Mouse (Mus musculus) heart, embryonic 13.5 days (tissue): ENCODE measurements around the gene Kif5c. TPM values are rescaled to one million over a fixed set of nuclear protein-coding genes. Genes with fewer than 3 reads are reported as not detected.
A peak's percentile ranks its signal among the peaks of the same experiment; 100 is the strongest.

Experiments
- ATAC-seq: fragments of 200-750 bp; cut with Nextera tagmentation; 2 replicates; pipeline ENCODE4 v1.8.0; 2017; ENCODE audit warnings: moderate TSS enrichment; ENCODE audit not compliant: insufficient number of reproducible peaks, low FRiP score, low TSS enrichment; ENCODE audit errors: extremely low read depth
- H3K27ac ChIP-seq: fragments of 300-500 bp; sonication (generic); replicated peaks from 2 replicates; pipeline ENCODE4 v1.5.1; 2015; ENCODE audit warnings: moderate library complexity, mild to moderate bottlenecking, inconsistent platforms
- H3K27me3 ChIP-seq: fragments of 300-500 bp; sonication (generic); replicated peaks from 2 replicates; pipeline ENCODE4 v1.6.1; 2015; ENCODE audit warnings: mild to moderate bottlenecking, inconsistent platforms
- H3K36me3 ChIP-seq: fragments of 300-500 bp; sonication (generic); 2 replicates; pipeline ENCODE4 v1.6.1; 2015; ENCODE audit warnings: mild to moderate bottlenecking, inconsistent platforms
- H3K4me1 ChIP-seq: fragments of 300-500 bp; sonication (generic); 2 replicates; pipeline ENCODE4 v1.6.1; 2015; ENCODE audit warnings: inconsistent platforms
- H3K4me2 ChIP-seq: fragments of 300-500 bp; sonication (generic); 2 replicates; pipeline ENCODE4 v1.6.1; 2015; ENCODE audit warnings: inconsistent platforms, mild to moderate bottlenecking, moderate library complexity
- H3K4me3 ChIP-seq: fragments of 300-500 bp; sonication (generic); 2 replicates; pipeline ENCODE4 v1.5.1; 2015; ENCODE audit warnings: moderate library complexity, mild to moderate bottlenecking, inconsistent platforms
- H3K9ac ChIP-seq: fragments of 300-500 bp; sonication (generic); 2 replicates; pipeline ENCODE4 v1.6.1; 2015; ENCODE audit warnings: inconsistent platforms, mild to moderate bottlenecking, moderate library complexity
- H3K9me3 ChIP-seq: fragments of 300-500 bp; sonication (generic); 2 replicates; pipeline ENCODE4 v1.6.1; 2016; ENCODE audit warnings: inconsistent platforms
- WGBS: fragments of 180-500 bp; shearing (Covaris S2); methylation state at CpG from one replicate; pipeline ENCODE4 v1.1.7; 2015; ENCODE audit warnings: mixed read lengths; 5-methylcytosine and 5-hydroxymethylcytosine counted together
- polyA plus RNA-seq: library from polyadenylated mRNA; unstranded; fragments of >200 nt; fragmentation: Nextera tagmentation; extraction: Ambion mirVana; gene quantifications from 2 replicates; pipeline ENCODE4 v1.2.1, GENCODE M21; 2015

Kif5c gene
- polyA plus RNA-seq, 1 experiment from 2014 or later: 1.0 TPM

DNA sequence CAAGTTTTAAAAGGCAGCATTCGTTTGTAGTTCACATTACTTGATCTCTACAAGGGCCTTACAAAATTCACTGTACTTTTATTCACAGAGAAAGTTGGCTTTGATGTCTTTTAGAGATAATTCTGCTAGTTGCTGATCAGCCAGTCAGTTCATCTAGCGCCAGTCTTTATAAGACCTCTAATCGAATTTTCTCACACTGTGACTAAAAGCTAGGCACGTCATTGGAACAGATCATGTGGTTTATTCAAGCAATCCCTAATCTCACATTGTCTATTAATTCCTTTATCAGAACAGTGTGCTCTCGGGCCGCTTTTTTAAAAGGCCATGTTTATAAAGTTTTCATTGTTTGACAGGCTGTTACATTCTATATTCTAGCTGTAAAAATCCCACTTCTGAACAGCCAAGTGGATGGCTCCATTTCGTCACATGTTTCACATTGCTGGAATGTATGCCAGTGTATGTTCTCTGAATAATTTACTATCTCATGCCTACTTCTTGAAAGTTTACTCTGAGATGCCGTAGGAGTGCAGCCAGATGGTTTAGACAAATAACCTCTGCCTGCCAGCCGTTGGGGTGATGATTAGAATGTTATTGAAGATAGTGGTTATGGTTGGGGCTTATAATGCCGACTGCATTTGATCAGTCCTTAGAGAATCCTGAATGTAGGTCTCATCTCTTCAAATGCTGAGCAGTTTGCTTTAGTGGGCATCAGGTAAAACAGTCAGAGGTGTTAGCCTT lies 154.3 kb downstream of the Kif5c start:
- Histone ChIP-seq H3K9ac (no peak overlapping the region), H3K27me3 (no peaks in the 10 kb centered on the region), H3K4me2 (no peak overlapping the region), H3K9me3 (no peaks in the 10 kb centered on the region), H3K27ac (no peak overlapping the region), H3K4me1 (peaks cover 33% of the 10 kb centered on the region), H3K4me3 (no peak overlapping the region), H3K36me3 (no peaks in the 10 kb centered on the region)
- no peak for ATAC-seq
- WGBS: 64% methylated on average over 10 of the region's 10 CpGs

DNA sequence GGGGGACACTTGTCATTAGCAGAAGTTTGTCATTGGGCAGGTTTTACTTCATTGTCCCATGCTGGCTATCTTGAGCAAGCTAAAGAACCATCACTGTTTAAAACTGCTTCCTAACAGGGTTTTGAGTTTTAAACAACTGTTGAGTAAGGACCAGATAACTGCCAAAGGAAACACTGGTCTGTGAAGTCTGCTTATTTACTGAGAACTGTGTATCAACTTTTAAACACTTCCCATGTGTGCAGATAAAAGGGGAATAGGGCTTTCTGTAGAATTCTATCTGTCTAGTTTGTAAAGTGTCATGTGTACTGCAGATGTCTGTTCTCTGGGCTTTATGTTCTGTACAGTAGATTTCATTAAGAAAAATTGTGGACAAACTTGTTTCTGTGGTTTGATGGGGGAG lies 155.1 kb downstream of the Kif5c start:
- Histone ChIP-seq H3K27me3 (no peaks in the 10 kb centered on the region), H3K4me1 (peaks cover 33% of the 10 kb centered on the region), H3K9ac (no peak overlapping the region), H3K27ac (no peak overlapping the region), H3K9me3 (no peaks in the 10 kb centered on the region), H3K4me2 (no peak overlapping the region), H3K4me3 (no peak overlapping the region), H3K36me3 (no peaks in the 10 kb centered on the region)
- no peak for ATAC-seq

DNA sequence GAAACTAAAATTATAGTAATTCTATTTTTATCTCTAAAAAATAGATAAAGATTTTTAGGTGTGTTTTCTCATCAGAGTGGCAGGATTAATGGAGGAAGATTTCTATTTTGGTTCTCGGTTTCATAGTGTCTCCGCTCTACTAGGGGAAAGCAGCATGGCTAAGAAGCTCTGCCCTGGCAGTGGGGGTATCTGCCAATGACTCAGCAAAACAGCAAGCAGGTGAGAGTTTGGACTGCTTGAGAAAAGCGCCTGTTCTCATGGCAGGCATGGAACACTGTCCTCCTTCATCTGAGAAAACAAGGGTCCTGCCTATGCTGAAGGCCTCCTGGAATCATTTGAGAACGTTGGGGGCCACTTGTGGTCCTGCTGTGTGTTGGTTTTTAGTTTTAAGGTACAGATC lies 156.1 kb downstream of the Kif5c start:
- no peak overlapping the region for H3K27ac ChIP-seq
- no peak for ATAC-seq
- H3K9ac ChIP-seq: no peak overlapping the region
- H3K4me3 ChIP-seq: no peak overlapping the region
- H3K9me3 ChIP-seq: no peaks in the 10 kb centered on the region
- 79% methylated on average over 4 of the region's 4 CpGs for WGBS
- no peaks in the 10 kb centered on the region for H3K36me3 ChIP-seq
- no peaks in the 10 kb centered on the region for H3K27me3 ChIP-seq
- H3K4me1 ChIP-seq: peaks cover 33% of the 10 kb centered on the region
- no peak overlapping the region for H3K4me2 ChIP-seq

DNA sequence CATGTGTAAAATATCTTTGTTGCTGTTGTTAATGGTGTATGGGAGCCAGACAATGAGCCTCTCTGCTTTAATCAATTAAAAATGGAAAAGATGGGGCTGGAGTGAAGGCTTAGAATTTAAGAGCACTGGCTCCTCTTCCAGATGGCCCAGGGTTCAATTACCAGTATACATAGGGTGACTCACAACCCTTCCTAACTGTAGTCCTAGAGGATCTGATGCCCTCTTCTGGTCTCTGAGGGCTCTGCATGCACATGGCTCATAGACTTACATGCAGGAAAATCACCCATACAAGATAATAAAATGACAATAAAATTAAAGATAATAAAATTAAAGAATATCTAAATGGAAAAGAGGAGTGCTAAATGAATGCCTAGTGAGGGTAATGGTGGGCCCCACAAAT lies 156.6 kb downstream of the Kif5c start:
- no peaks in the 10 kb centered on the region for H3K36me3 ChIP-seq
- no peaks in the 10 kb centered on the region for H3K27me3 ChIP-seq
- H3K4me3 ChIP-seq: no peak overlapping the region
- H3K27ac ChIP-seq: no peak overlapping the region
- H3K9ac ChIP-seq: no peak overlapping the region
- ATAC-seq: no peak
- H3K4me1 ChIP-seq: peaks cover 33% of the 10 kb centered on the region
- no peak overlapping the region for H3K4me2 ChIP-seq
- H3K9me3 ChIP-seq: no peaks in the 10 kb centered on the region

DNA sequence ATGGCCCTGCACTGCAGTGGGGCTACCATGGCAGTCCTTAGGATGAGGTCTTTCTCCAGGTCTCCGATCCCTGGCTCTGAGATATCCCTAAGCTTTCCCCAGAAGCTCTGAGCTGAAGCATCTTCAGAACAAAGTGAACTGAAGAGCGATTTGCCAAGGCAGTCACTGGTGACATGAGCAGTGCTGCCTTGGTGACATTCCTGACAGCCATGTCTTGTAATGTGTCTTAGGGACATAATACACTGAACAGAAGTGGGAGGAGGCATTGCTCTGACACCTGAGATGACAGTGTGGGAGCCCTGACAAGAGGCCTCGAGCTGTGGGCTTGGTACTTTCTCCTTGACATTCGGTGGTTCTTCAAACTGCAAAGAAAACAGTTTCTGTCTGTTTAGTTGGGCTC lies 157.3 kb downstream of the Kif5c start:
- no peak overlapping the region for H3K9ac ChIP-seq
- H3K4me2 ChIP-seq: no peak overlapping the region
- H3K27ac ChIP-seq: no peak overlapping the region
- peaks cover 6% of the 10 kb centered on the region; the same call in 1 of the 2 replicates for H3K27me3 ChIP-seq
- no peak for ATAC-seq
- H3K4me3 ChIP-seq: no peak overlapping the region
- peaks cover 33% of the 10 kb centered on the region for H3K4me1 ChIP-seq
- no peaks in the 10 kb centered on the region for H3K36me3 ChIP-seq
- H3K9me3 ChIP-seq: no peaks in the 10 kb centered on the region
- 73% methylated on average over 4 of the region's 4 CpGs for WGBS

DNA sequence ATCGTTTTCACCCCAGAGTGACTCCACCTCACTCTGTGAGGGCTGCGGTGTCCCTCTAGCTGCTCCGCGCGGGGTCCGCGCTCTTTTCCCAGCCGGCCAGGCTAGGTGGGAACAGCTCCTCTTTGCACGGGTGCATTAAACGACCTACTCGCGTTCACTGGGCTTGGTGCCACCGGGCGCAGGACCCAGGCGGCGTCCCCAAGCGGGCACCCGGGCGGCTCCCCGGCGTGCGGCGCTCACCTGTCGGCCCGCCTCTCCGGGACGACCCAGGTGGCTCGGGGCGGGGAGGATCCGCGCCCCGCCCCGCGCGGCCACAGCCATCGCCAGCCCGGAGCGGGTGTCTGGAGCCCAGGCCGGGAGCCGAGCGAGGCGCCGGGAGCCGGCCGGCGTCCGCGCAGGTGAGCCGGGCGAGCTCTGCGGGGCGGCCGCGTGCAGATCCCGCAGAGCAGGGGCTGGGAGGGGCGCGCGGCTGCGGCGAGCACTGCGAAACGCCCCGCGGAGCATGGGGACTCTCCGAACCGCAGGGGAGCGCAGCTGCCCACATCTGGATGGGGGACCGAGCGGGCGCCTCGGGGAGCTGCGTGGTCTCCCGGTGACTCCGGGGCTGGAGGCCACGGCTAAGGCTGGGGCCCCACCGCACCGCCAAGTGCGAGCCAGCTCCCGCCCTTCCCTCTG lies 168.4 kb downstream of the Kif5c start, which contains the start of gene Lypd6b:
Gene Lypd6b, plus strand, starts transcription at position 313 of the 675 bp plus-strand sequence.
- peak within 1 kb of the TSS; percentile 72 for H3K4me3 ChIP-seq

DNA sequence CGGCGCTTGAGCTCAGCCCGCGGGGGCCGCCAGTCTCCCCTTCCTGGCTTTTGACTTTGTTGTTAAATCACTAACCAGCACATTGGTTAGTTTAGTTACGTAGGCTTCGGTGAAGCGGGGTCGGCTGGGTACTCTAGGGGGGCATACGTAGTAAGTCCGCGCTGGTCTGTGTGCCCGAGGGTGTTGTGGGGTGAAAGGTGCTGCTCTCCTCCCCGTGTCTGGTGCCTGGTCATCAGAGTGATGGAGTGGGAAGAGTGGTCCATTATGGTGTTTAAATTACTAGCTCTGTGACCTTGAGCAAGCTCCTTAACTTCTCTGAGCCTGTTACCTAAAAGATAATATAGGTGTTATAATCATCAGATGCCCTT lies 168.9 kb downstream of the Kif5c start:
- Histone ChIP-seq H3K4me3 (peak overlapping the region; percentile 72), H3K9ac (peak overlapping the region; percentile 84), H3K36me3 (no peaks in the 10 kb centered on the region), H3K27ac (no peak overlapping the region), H3K27me3 (peaks cover 52% of the 10 kb centered on the region), H3K4me1 (peaks cover 28% of the 10 kb centered on the region), H3K9me3 (no peaks in the 10 kb centered on the region), H3K4me2 (peak overlapping the region; percentile 99)
- ATAC-seq: no peak
- WGBS: under 1% methylated on average over 14 of the region's 14 CpGs

More for the DNA sequence above, 168.4 kb downstream of the Kif5c start, which contains the start of gene Lypd6b:
- Histone ChIP-seq H3K9ac (peak within 1 kb of the TSS; percentile 84), H3K4me1 (peaks cover 28% of the 10 kb centered on the region), H3K9me3 (no peaks in the 10 kb centered on the region), H3K36me3 (no peaks in the 10 kb centered on the region), H3K4me2 (peak within 1 kb of the TSS; percentile 99), H3K27me3 (peaks cover 52% of the 10 kb centered on the region), H3K27ac (no peak within 1 kb of the TSS)
- no peak for ATAC-seq
- 1% methylated on average over 72 of the region's 79 CpGs for WGBS

DNA sequence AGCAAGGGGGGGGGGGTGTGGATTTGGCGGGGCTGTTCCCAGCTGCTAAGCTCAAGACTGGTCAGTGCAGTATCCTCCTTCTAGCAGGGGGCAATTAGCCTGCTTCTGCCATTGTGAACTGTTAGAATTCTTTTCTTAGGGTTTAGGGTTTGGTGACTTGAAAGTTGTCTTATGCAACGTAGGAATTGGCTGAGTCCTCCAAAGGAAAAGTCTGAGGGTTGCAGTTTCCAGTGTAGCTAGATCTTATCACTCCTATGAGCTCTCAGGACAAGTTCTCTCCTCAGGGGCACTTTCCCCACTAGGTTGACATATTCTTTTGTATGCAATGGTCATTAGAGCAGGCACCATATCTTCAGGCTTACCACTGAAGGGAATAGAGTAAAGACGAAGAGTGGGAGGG lies 169.5 kb downstream of the Kif5c start:
- no peak overlapping the region for H3K9ac ChIP-seq
- peak overlapping the region; percentile 99 for H3K4me2 ChIP-seq
- H3K4me3 ChIP-seq: 0 out of 2 replicates have a peak overlapping the region, but pooled peaks have one; percentile 72
- WGBS: 10% methylated on average over 3 of the region's 3 CpGs
- H3K4me1 ChIP-seq: peaks cover 28% of the 10 kb centered on the region
- H3K27me3 ChIP-seq: peaks cover 52% of the 10 kb centered on the region
- H3K36me3 ChIP-seq: no peaks in the 10 kb centered on the region
- H3K9me3 ChIP-seq: no peaks in the 10 kb centered on the region
- H3K27ac ChIP-seq: peak overlapping the region; percentile 31; the same call in 1 of the 2 replicates
- no peak for ATAC-seq

DNA sequence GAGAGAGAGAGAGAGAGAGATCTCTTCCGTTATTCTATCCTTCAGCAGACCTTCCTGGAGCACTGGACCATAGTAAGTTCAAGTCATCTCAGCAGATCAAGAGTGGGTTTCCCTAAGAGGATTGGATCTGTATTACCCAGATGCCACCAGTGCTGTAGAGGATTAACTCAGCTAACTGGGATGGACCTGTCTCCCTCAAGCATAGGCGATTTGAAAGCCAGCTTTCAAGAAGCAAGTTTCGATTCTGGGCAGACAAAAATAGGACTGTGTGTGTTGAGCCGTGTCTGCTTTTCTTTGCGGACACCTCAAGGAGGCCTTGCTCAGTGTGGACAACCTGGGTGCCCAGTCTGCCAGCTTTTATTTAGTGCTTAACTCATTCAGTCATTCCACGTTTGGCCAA lies 170.0 kb downstream of the Kif5c start:
- ATAC-seq: no peak
- no peaks in the 10 kb centered on the region for H3K9me3 ChIP-seq
- peaks cover 52% of the 10 kb centered on the region for H3K27me3 ChIP-seq
- no peaks in the 10 kb centered on the region for H3K36me3 ChIP-seq
- peak overlapping the region; percentile 99 for H3K4me2 ChIP-seq
- no peak overlapping the region for H3K4me3 ChIP-seq
- no peak overlapping the region for H3K9ac ChIP-seq
- peak overlapping the region; percentile 31 for H3K27ac ChIP-seq
- 30% methylated on average over 6 of the region's 6 CpGs for WGBS
- H3K4me1 ChIP-seq: peaks cover 28% of the 10 kb centered on the region

DNA sequence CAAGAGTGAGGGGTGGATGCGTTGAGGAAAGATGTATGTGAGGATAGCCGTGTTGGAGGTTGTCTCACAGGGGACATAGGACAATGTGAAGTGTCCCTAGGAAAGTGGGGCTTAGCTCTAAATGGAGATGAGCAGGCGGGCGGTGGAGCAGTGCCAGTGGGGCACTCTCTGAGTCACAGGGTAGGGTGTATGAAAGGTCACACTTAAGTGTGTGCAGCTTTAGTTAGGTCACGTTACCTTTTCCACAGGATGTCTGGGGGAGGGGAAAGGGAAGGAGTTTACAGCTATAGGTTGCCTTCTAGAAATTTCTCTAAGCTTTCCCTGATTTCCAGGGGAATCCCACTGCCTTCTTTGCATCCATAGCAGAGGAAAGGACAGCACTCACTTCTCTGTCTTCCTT lies 170.4 kb downstream of the Kif5c start:
- peaks cover 28% of the 10 kb centered on the region for H3K4me1 ChIP-seq
- no peak overlapping the region for H3K9ac ChIP-seq
- 51% methylated on average over 5 of the region's 5 CpGs for WGBS
- H3K27ac ChIP-seq: peak overlapping the region; percentile 31; the same call in 1 of the 2 replicates
- ATAC-seq: no peak
- H3K27me3 ChIP-seq: peaks cover 52% of the 10 kb centered on the region
- no peaks in the 10 kb centered on the region for H3K36me3 ChIP-seq
- no peak overlapping the region for H3K4me3 ChIP-seq
- no peaks in the 10 kb centered on the region for H3K9me3 ChIP-seq
- H3K4me2 ChIP-seq: peak overlapping the region; percentile 99

DNA sequence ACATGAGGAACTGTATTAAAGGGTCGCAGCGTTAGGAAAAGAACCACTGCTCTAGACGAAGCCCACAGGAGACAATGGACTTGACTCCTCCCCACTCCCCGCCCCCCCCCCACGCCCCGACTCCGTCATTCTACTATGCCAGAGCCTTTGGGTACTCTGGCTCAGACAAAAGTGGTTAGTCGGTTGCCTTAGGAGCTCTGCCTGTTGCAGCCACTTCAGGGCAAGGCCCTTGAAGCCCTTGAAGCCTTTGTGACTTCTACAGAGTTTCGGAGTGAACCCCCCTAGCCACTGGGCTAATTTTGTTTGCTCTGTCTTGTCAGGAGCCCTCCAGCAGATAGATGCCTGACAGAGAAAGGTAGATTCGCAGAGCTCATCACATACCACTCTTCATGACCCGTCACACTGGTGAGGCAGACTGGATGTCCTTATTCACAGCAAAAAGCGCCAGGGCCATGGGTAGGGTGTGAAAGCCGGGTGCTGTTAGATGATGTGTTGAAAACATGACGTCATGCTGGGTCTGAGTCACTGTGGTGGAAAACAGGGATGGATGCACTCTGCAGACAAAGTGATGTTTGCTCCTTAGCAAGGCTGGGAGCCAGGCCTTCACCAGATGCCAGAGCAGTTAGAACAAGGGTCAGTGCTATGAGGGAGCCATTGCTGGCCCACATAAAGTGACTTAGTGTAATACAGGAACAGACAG lies 178.5 kb downstream of the Kif5c start:
- WGBS: 26% methylated on average over 14 of the region's 14 CpGs
- no peak overlapping the region for H3K9ac ChIP-seq
- H3K4me2 ChIP-seq: peak overlapping the region; percentile 35
- H3K4me1 ChIP-seq: peaks cover 18% of the 10 kb centered on the region
- peak overlapping the region; percentile 73 for H3K27ac ChIP-seq
- peak; percentile 63; the same call in 1 of the 2 replicates for ATAC-seq
- H3K4me3 ChIP-seq: no peak overlapping the region
- H3K27me3 ChIP-seq: no peaks in the 10 kb centered on the region
- no peaks in the 10 kb centered on the region for H3K36me3 ChIP-seq
- H3K9me3 ChIP-seq: no peaks in the 10 kb centered on the region
